Mouse (Mus musculus) erythroid progenitor cell, adult 5-6 weeks (primary cell): ENCODE measurements around the gene Fcamr. TPM values are rescaled to one million over a fixed set of nuclear protein-coding genes. Genes with fewer than 3 reads are reported as not detected.

Experiments used
- ATAC-seq: replicated peaks from 2 replicates; pipeline ENCODE4 v1.8.0; 2016; ENCODE audit warnings: moderate number of reproducible peaks, mild to moderate bottlenecking, moderate TSS enrichment, inconsistent platforms; ENCODE audit not compliant: poor library complexity, low FRiP score, severe bottlenecking
- total RNA-seq, 2 experiments: library from RNA; stranded (forward) in 1 of 2; stranded (reverse) in 1 of 2; fragments of 150-400 nt in 1 of 2; fragments of 186-747, 209-891 nt in 1 of 2; gene quantifications; 2 replicates each; pipeline versions ENCODE4 v1.2.3 to v1.2.4; 2015 to 2017; ENCODE audit warnings: low replicate concordance in 2 of 2

Gene Fcamr
- total RNA-seq, 2 experiments from 2014 or later = not detected

GRCm38 (mm10) chr1:130841621-130842020 lies 40.9 kb downstream of the Fcamr start:
- ATAC-seq = no peak

GRCm38 (mm10) chr1:130844516-130844915 lies 43.8 kb downstream of the Fcamr start:
- ATAC-seq = no peak

- ATAC-seq = no peak
These were observed 49.0 kb downstream of the Fcamr start for GRCm38 (mm10) chr1:130849530-130850214.

GRCm38 (mm10) chr1:130850405-130850804 lies 49.7 kb downstream of the Fcamr start:
- no peak for ATAC-seq

GRCm38 (mm10) chr1:130854819-130855218 lies 54.1 kb downstream of the Fcamr start:
- ATAC-seq = no peak

GRCm38 (mm10) chr1:130855723-130856122 lies 55.0 kb downstream of the Fcamr start:
- ATAC-seq = no peak

- no peak for ATAC-seq
These were observed 56.8 kb downstream of the Fcamr start for GRCm38 (mm10) chr1:130857456-130857855.

- ATAC-seq = no peak
These were observed 63.5 kb downstream of the Fcamr start for GRCm38 (mm10) chr1:130864238-130864637.

Other genes starting within 250 kb of the Fcamr start
- gene Zp3r, start 171.3 kb upstream of the Fcamr start, total RNA-seq (2015; ENCODE audit: low replicate concordance) = not detected in 2 replicates
- gene Zp3r, start 171.3 kb upstream of the Fcamr start, total RNA-seq (2017; ENCODE audit: low replicate concordance) = not detected in 2 replicates
- gene C4bp, start 139.3 kb upstream of the Fcamr start, total RNA-seq (2015; ENCODE audit: low replicate concordance) = not detected in 2 replicates
- not detected in 2 replicates for gene C4bp, start 139.3 kb upstream of the Fcamr start, total RNA-seq (2017; ENCODE audit: low replicate concordance)
- gene Gm29427, start 85.1 kb upstream of the Fcamr start, total RNA-seq (2015; ENCODE audit: low replicate concordance) = not detected in 2 replicates
- gene Gm29427, start 85.1 kb upstream of the Fcamr start, total RNA-seq (2017; ENCODE audit: low replicate concordance) = not detected in 2 replicates
- gene Yod1, start 83.6 kb upstream of the Fcamr start, total RNA-seq (2015; ENCODE audit: low replicate concordance) = 54.8 and 88.0 TPM in 2 replicates
- gene Yod1, start 83.6 kb upstream of the Fcamr start, total RNA-seq (2017; ENCODE audit: low replicate concordance) = 53.1 and 58.8 TPM in 2 replicates
- 23.5 and 26.7 TPM in 2 replicates for gene Pfkfb2, start 71.6 kb upstream of the Fcamr start, total RNA-seq (2015; ENCODE audit: low replicate concordance)
- gene Pfkfb2, start 71.6 kb upstream of the Fcamr start, total RNA-seq (2017; ENCODE audit: low replicate concordance) = 38.4 and 45.7 TPM in 2 replicates
- 8.6 and 11.3 TPM in 2 replicates for gene AA986860, start 68.9 kb upstream of the Fcamr start, total RNA-seq (2015; ENCODE audit: low replicate concordance)
- gene AA986860, start 68.9 kb upstream of the Fcamr start, total RNA-seq (2017; ENCODE audit: low replicate concordance) = 8.0 and 9.4 TPM in 2 replicates
- not detected in 2 replicates for gene Pigr, start 25.8 kb downstream of the Fcamr start, total RNA-seq (2015; ENCODE audit: low replicate concordance)
- gene Pigr, start 25.8 kb downstream of the Fcamr start, total RNA-seq (2017; ENCODE audit: low replicate concordance) = not detected in 2 replicates
- gene Fcmr, start 64.8 kb downstream of the Fcamr start, total RNA-seq (2015; ENCODE audit: low replicate concordance) = 11.2 and 16.3 TPM in 2 replicates
- gene Fcmr, start 64.8 kb downstream of the Fcamr start, total RNA-seq (2017; ENCODE audit: low replicate concordance) = 4.7 and 9.2 TPM in 2 replicates
- not detected in 2 replicates for gene Il24, start 86.6 kb downstream of the Fcamr start, total RNA-seq (2015; ENCODE audit: low replicate concordance)
- gene Il24, start 86.6 kb downstream of the Fcamr start, total RNA-seq (2017; ENCODE audit: low replicate concordance) = not detected in 2 replicates
- not detected in 2 replicates for gene Il20, start 110.5 kb downstream of the Fcamr start, total RNA-seq (2015; ENCODE audit: low replicate concordance)
- not detected in 2 replicates for gene Il20, start 110.5 kb downstream of the Fcamr start, total RNA-seq (2017; ENCODE audit: low replicate concordance)
- gene Il19, start 139.2 kb downstream of the Fcamr start, total RNA-seq (2015; ENCODE audit: low replicate concordance) = not detected in 2 replicates
- not detected in 2 replicates for gene Il19, start 139.2 kb downstream of the Fcamr start, total RNA-seq (2017; ENCODE audit: low replicate concordance)
- gene Il10, start 218.9 kb downstream of the Fcamr start, total RNA-seq (2015; ENCODE audit: low replicate concordance) = not detected in 2 replicates
- not detected in 2 replicates for gene Il10, start 218.9 kb downstream of the Fcamr start, total RNA-seq (2017; ENCODE audit: low replicate concordance)